22 mouse cellular contexts compared by ENCODE assay signal in the genomic region with DNA sequence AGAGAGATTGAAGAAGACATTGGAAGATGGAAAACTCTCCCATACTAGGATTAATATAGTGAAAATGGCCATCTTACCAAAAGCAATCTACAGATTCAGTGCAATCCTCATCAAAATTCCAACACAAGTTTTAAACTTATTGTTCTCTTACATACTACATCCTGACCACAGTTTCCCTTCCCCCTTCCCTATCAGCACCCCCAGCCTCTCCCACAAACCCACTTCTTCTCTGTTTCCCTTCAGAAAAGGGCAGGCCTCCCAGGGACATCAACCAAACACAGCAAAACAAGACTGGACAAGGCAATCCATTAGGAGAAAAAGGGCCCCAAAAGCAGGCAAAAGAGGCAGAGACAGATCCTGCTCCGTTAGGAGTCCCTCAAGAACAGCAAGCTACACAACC. TPM values are rescaled to one million over a fixed set of nuclear protein-coding genes. Genes with fewer than 3 reads are reported as not detected.
DNase-seq lines count a peak whose midpoint lies in the region; ATAC-seq and TF ChIP-seq lines count a peak whose summit lies in the region.
"Had no signal": no experiment of that assay in that cellular context is flagged by ENCODE, and none has a peak within 500 bp of the region (broad histone marks: within the 10 kb centered on the region; RNA-seq: fewer than 3 reads in every experiment).

No protein-coding gene starts in this region.

- no peaks in the 10 kb centered on the region for H3K9me3 ChIP-seq in midbrain, embryonic 10.5 days (replicated peaks)
- no peaks in the 10 kb centered on the region for H3K9me3 ChIP-seq in midbrain, embryonic 14.5 days (ENCODE audit: control insufficient read depth, low read length)
- H3K9me3 ChIP-seq in MEL (replicated peaks; ENCODE audit: insufficient read depth, low read length), result no peaks in the 10 kb centered on the region
- no peaks in the 10 kb centered on the region for H3K9me3 ChIP-seq in megakaryocyte, embryonic 14.5 days
- H3K9me3 ChIP-seq: embryonic facial prominence, embryonic 15.5 days; forebrain, embryonic 10.5 days had no signal

- H3K4me2 ChIP-seq in midbrain, embryonic 14.5 days (ENCODE audit: low read length), result no peak overlapping the region
- H3K4me2 ChIP-seq: embryonic facial prominence, embryonic 15.5 days; hindbrain, embryonic 14.5 days had no signal

- H3K4me1 ChIP-seq in midbrain, embryonic 10.5 days, result peaks cover 10% of the 10 kb centered on the region
- no peaks in the 10 kb centered on the region for H3K4me1 ChIP-seq in midbrain, embryonic 14.5 days (ENCODE audit: control insufficient read depth, insufficient read depth, low read length)
- H3K4me1 ChIP-seq in MEL (ENCODE audit: control insufficient read depth in 1 of 2, insufficient read depth in 2 of 2, low read length in 2 of 2), result peaks cover 15% of the 10 kb centered on the region in 2 experiments; a peak in 3 of 4 replicates
- peaks cover 71% of the 10 kb centered on the region for H3K4me1 ChIP-seq in megakaryocyte, embryonic 14.5 days
- H3K4me1 ChIP-seq: embryonic facial prominence, embryonic 15.5 days had no signal

- H3K36me3 ChIP-seq in midbrain, embryonic 10.5 days, result no peaks in the 10 kb centered on the region
- H3K36me3 ChIP-seq in midbrain, embryonic 14.5 days (ENCODE audit: control insufficient read depth, insufficient read depth, low read length), result no peaks in the 10 kb centered on the region
- peaks cover 0 to 10% of the 10 kb centered on the region in 2 experiments; a peak in 2 of 4 replicates for H3K36me3 ChIP-seq in MEL (ENCODE audit: control insufficient read depth in 1 of 2, insufficient read depth in 2 of 2, low read length in 2 of 2)
- H3K36me3 ChIP-seq in megakaryocyte, embryonic 14.5 days (replicated peaks; ENCODE audit: low read length), result peaks cover 9% of the 10 kb centered on the region
- H3K36me3 ChIP-seq: embryonic facial prominence, embryonic 15.5 days; forebrain, embryonic 10.5 days had no signal

- no peaks in the 10 kb centered on the region for H3K79me2 ChIP-seq in MEL (ENCODE audit: control insufficient read depth, insufficient read depth, low read length, poor library complexity)

- H3K27me3 ChIP-seq in midbrain, embryonic 10.5 days (ENCODE audit: low read depth, poor library complexity, severe bottlenecking), result no peaks in the 10 kb centered on the region
- no peaks in the 10 kb centered on the region for H3K27me3 ChIP-seq in midbrain, embryonic 14.5 days (ENCODE audit: control insufficient read depth, insufficient read depth, low read length)
- H3K27me3 ChIP-seq in MEL (ENCODE audit: control insufficient read depth in 1 of 2, insufficient read depth in 2 of 2, low read length in 2 of 2), result no peaks in the 10 kb centered on the region
- no peaks in the 10 kb centered on the region for H3K27me3 ChIP-seq in megakaryocyte, embryonic 14.5 days (replicated peaks)
- H3K27me3 ChIP-seq: embryonic facial prominence, embryonic 15.5 days had no signal

- no peak for TF ChIP-seq RAD21 in MEL (IDR thresholded peaks at IDR 0.05; ENCODE audit: low read depth, low read length)

- no peak for DNase-seq in midbrain, embryonic 10.5 days (ENCODE audit: low spot score)
- DNase-seq in midbrain, embryonic 14.5 days, result no peak
- DNase-seq in MEL (ENCODE audit: low read depth, low spot score), result peak; percentile 56
- DNase-seq in adrenal gland, adult 8-10 months, result no peak
- no peak for DNase-seq in left cerebral cortex, adult 11 months (ENCODE audit: low spot score)
- DNase-seq: adrenal gland, postnatal 10 days; B cell, adult 2 months; cerebellum, adult 18-20 months; cerebellum, adult 9-11 months; embryo, embryonic 11 days; gastrocnemius, adult 2 months; gastrocnemius, postnatal 25 days; heart, adult 11 months; heart, postnatal 10 days had no signal

- no peak for TF ChIP-seq POLR2A in MEL (IDR thresholded peaks at IDR 0.05; ENCODE audit: control insufficient read depth in 1 of 2, insufficient read depth in 1 of 2, low read depth in 1 of 2, low read length in 2 of 2, poor library complexity in 1 of 2)

- ATAC-seq in midbrain, embryonic 14.5 days (ENCODE audit: low FRiP score, low TSS enrichment), result no peak
- peak; percentile 81 for ATAC-seq in common myeloid progenitor, adult 5-6 weeks (replicated peaks; ENCODE audit: low read depth, poor library complexity, severe bottlenecking)
- no peak for ATAC-seq in CD4-positive, CD25-positive, alpha-beta regulatory T cell, adult 4 months
- ATAC-seq: forebrain, embryonic 14.5 days had no signal

- TF ChIP-seq CTCF in MEL (IDR thresholded peaks at IDR 0.05 in 2 of 3, conservative IDR thresholded peaks at IDR 0.05 in 1 of 3; ENCODE audit: control insufficient read depth in 1 of 3, insufficient read depth in 1 of 3, low read depth in 2 of 3, low read length in 3 of 3, poor library complexity in 1 of 3, severe bottlenecking in 1 of 3), result no peak

- H3K4me3 ChIP-seq in midbrain, embryonic 10.5 days, result no peak overlapping the region
- no peak overlapping the region for H3K4me3 ChIP-seq in midbrain, embryonic 14.5 days (replicated peaks; ENCODE audit: low read depth, low read length)
- no peak overlapping the region for H3K4me3 ChIP-seq in MEL (ENCODE audit: control insufficient read depth in 1 of 2, insufficient read depth in 1 of 2, low read depth in 2 of 2, low read length in 2 of 2)
- peak overlapping the region; percentile 68 for H3K4me3 ChIP-seq in megakaryocyte, embryonic 14.5 days (replicated peaks)
- H3K4me3 ChIP-seq: embryonic facial prominence, embryonic 15.5 days; erythroblast, embryonic 14.5 days; forebrain, embryonic 10.5 days; gastrocnemius, adult 2 months had no signal

- H3K27ac ChIP-seq in midbrain, embryonic 10.5 days (replicated peaks), result 0 out of 2 replicates have a peak overlapping the region, but pooled peaks have one; percentile 7
- H3K27ac ChIP-seq in midbrain, embryonic 14.5 days (replicated peaks; ENCODE audit: low read depth, low read length), result no peak overlapping the region
- H3K27ac ChIP-seq in MEL (ENCODE audit: control insufficient read depth, low read depth, low read length), result peak overlapping the region; percentile 36
- H3K27ac ChIP-seq: embryonic facial prominence, embryonic 15.5 days; forebrain, embryonic 10.5 days; gastrocnemius, adult 2 months; hindbrain, embryonic 14.5 days had no signal

- peak; percentile 18 to 74; a peak in 3 of 4 replicates for TF ChIP-seq EP300 in MEL (IDR thresholded peaks at IDR 0.05; ENCODE audit: low read depth in 1 of 2, low read length in 2 of 2)

- WGBS in midbrain, embryonic 10.5 days, result 78% methylated on average over 1 of the region's 1 CpGs
- 70% methylated on average over 1 of the region's 1 CpGs for WGBS in midbrain, embryonic 14.5 days

- no peak overlapping the region for H3K9ac ChIP-seq in midbrain, embryonic 14.5 days (replicated peaks; ENCODE audit: low read length)
- peak overlapping the region; percentile 9; the same call in 1 of the 2 replicates for H3K9ac ChIP-seq in MEL (ENCODE audit: control insufficient read depth, low read depth, low read length, poor library complexity, severe bottlenecking)
- H3K9ac ChIP-seq: embryonic facial prominence, embryonic 15.5 days; hindbrain, embryonic 14.5 days had no signal

RNA-seq across cellular contexts. Expression of a gene that starts 6.3 kb away (rescaled TPM):
- 23.8 and 24.1 TPM in 2 replicates for polyA plus RNA-seq in midbrain, embryonic 10.5 days (2016; fragmentation: Nextera tagmentation; extraction: Ambion mirVana)
- 25.5 and 26.2 TPM in 2 replicates for polyA plus RNA-seq in midbrain, embryonic 14.5 days (2014; fragmentation: Nextera tagmentation; extraction: Ambion mirVana)
- 8.2 and 10.2 TPM in 2 replicates for total RNA-seq in MEL (2012; rRNA removed)
- polyA plus RNA-seq in MEL (2012; ENCODE audit: insufficient read depth in 1 of 2, insufficient read length in 2 of 2, low read depth in 1 of 2, low replicate concordance in 2 of 2, missing spikeins in 1 of 2), result 10 to 100 TPM in 1 of 2 experiments, not detected in 1; 26.0 TPM
- total RNA-seq in common myeloid progenitor, adult 5-6 weeks (2017), result 9.1 and 9.8 TPM in 2 replicates
- polyA plus RNA-seq in megakaryocyte, embryonic 14.5 days (2012; ENCODE audit: insufficient read depth, low replicate concordance), result 4.8 and 20.9 TPM in 2 replicates
- 10 to 100 TPM; 21.5 to 27.7 (median 24.6) TPM for total RNA-seq in adrenal gland, adult 8-10 months (2022)
- polyA plus RNA-seq in CD4-positive, CD25-positive, alpha-beta regulatory T cell, adult 4 months (2017; shearing (Covaris generic)), result 10 to 100 TPM; 52.0 to 56.6 TPM

RNA-seq across cellular contexts. Expression of a gene that starts 19.3 kb away (rescaled TPM):
- 65.5 and 72.0 TPM in 2 replicates for polyA plus RNA-seq in midbrain, embryonic 10.5 days (2016; fragmentation: Nextera tagmentation; extraction: Ambion mirVana)
- polyA plus RNA-seq in midbrain, embryonic 14.5 days (2014; fragmentation: Nextera tagmentation; extraction: Ambion mirVana), result 39.9 and 40.2 TPM in 2 replicates
- 26.8 and 27.8 TPM in 2 replicates for total RNA-seq in MEL (2012; rRNA removed)
- polyA plus RNA-seq in MEL (2012; ENCODE audit: insufficient read depth in 1 of 2, insufficient read length in 2 of 2, low read depth in 1 of 2, low replicate concordance in 2 of 2, missing spikeins in 1 of 2), result 10 to 100 TPM in 1 of 2 experiments, not detected in 1; 43.2 TPM
- total RNA-seq in common myeloid progenitor, adult 5-6 weeks (2017), result 11.9 and 18.7 TPM in 2 replicates
- 106 and 208 TPM in 2 replicates for polyA plus RNA-seq in megakaryocyte, embryonic 14.5 days (2012; ENCODE audit: insufficient read depth, low replicate concordance)
- 10 to 100 TPM; 26.9 to 52.8 (median 51.6) TPM for total RNA-seq in adrenal gland, adult 8-10 months (2022)
- polyA plus RNA-seq in CD4-positive, CD25-positive, alpha-beta regulatory T cell, adult 4 months (2017; shearing (Covaris generic)), result 1 to 10 TPM; 7.2 to 9.5 TPM

RNA-seq across cellular contexts. Expression of a gene that starts 26.9 kb away (rescaled TPM):
- polyA plus RNA-seq in midbrain, embryonic 10.5 days (2016; fragmentation: Nextera tagmentation; extraction: Ambion mirVana), result 363 and 389 TPM in 2 replicates
- 261 and 282 TPM in 2 replicates for polyA plus RNA-seq in midbrain, embryonic 14.5 days (2014; fragmentation: Nextera tagmentation; extraction: Ambion mirVana)
- 159 and 164 TPM in 2 replicates for total RNA-seq in MEL (2012; rRNA removed)
- polyA plus RNA-seq in MEL (2012; ENCODE audit: insufficient read depth in 1 of 2, insufficient read length in 2 of 2, low read depth in 1 of 2, low replicate concordance in 2 of 2, missing spikeins in 1 of 2), result 100 to 1,000 TPM in 1 of 2 experiments, not detected in 1; 149 TPM
- total RNA-seq in common myeloid progenitor, adult 5-6 weeks (2017), result 55.9 and 70.9 TPM in 2 replicates
- polyA plus RNA-seq in megakaryocyte, embryonic 14.5 days (2012; ENCODE audit: insufficient read depth, low replicate concordance), result 80.4 and 326 TPM in 2 replicates
- total RNA-seq in adrenal gland, adult 8-10 months (2022), result 100 to 1,000 TPM; 171 to 296 (median 225) TPM
- polyA plus RNA-seq in CD4-positive, CD25-positive, alpha-beta regulatory T cell, adult 4 months (2017; shearing (Covaris generic)), result 100 to 1,000 TPM; 365 to 370 TPM

RNA-seq across cellular contexts. Expression of a gene that starts 39.6 kb away (rescaled TPM):
- 30.4 and 39.5 TPM in 2 replicates for polyA plus RNA-seq in midbrain, embryonic 10.5 days (2016; fragmentation: Nextera tagmentation; extraction: Ambion mirVana)
- polyA plus RNA-seq in midbrain, embryonic 14.5 days (2014; fragmentation: Nextera tagmentation; extraction: Ambion mirVana), result 28.7 and 35.6 TPM in 2 replicates
- 3.6 and 4.4 TPM in 2 replicates for total RNA-seq in MEL (2012; rRNA removed)
- 1 to 10 TPM in 1 of 2 experiments, not detected in 1; 7.4 TPM for polyA plus RNA-seq in MEL (2012; ENCODE audit: insufficient read depth in 1 of 2, insufficient read length in 2 of 2, low read depth in 1 of 2, low replicate concordance in 2 of 2, missing spikeins in 1 of 2)
- 6.9 and 8.2 TPM in 2 replicates for total RNA-seq in common myeloid progenitor, adult 5-6 weeks (2017)
- polyA plus RNA-seq in megakaryocyte, embryonic 14.5 days (2012; ENCODE audit: insufficient read depth, low replicate concordance), result 14.1 and 16.0 TPM in 2 replicates
- total RNA-seq in adrenal gland, adult 8-10 months (2022), result 10 to 100 TPM; 36.2 to 53.9 (median 48.0) TPM
- polyA plus RNA-seq in CD4-positive, CD25-positive, alpha-beta regulatory T cell, adult 4 months (2017; shearing (Covaris generic)), result 1 to 10 TPM; 3.3 to 4.3 TPM
